Mouse (Mus musculus): ENCODE measurements around the gene Olfr373.

Olfr373 gene

GRCm38 (mm10) chr8:72133507-72133906, 50.5 kb downstream of the Olfr373 start:
- in situ Hi-C loops (cut with MboI, MseI), result no loop called here

GRCm38 (mm10) chr8:72134756-72135445, 51.9 kb downstream of the Olfr373 start, which contains the start of gene Tpm4:
Gene Tpm4 (plus strand): TSS chr8:72134975.
- in situ Hi-C loops (cut with MboI, MseI), result no loop called here

GRCm38 (mm10) chr8:72135446-72136301, 52.7 kb downstream of the Olfr373 start:
- in situ Hi-C loops (cut with MboI, MseI), result no loop called here

GRCm38 (mm10) chr8:72136302-72136978, 53.5 kb downstream of the Olfr373 start:
- in situ Hi-C loops (cut with MboI, MseI), result no loop called here

- in situ Hi-C loops (cut with MboI, MseI), result no loop called here
Observed at GRCm38 (mm10) chr8:72137431-72137830, 54.5 kb downstream of the Olfr373 start.

- in situ Hi-C loops (cut with MboI, MseI), result no loop called here
Observed at GRCm38 (mm10) chr8:72138456-72138855, 55.5 kb downstream of the Olfr373 start.

- in situ Hi-C loops (cut with MboI, MseI), result no loop called here
Observed at GRCm38 (mm10) chr8:72143256-72143824, 60.4 kb downstream of the Olfr373 start.

- in situ Hi-C loops (cut with MboI, MseI), result no loop called here
Observed at GRCm38 (mm10) chr8:72144345-72144975, 61.5 kb downstream of the Olfr373 start.

GRCm38 (mm10) chr8:72145511-72145910, 62.5 kb downstream of the Olfr373 start:
- in situ Hi-C loops (cut with MboI, MseI), result no loop called here

- in situ Hi-C loops (cut with MboI, MseI), result no loop called here
Observed at GRCm38 (mm10) chr8:72146056-72146455, 63.1 kb downstream of the Olfr373 start.

- in situ Hi-C loops (cut with MboI, MseI), result no loop called here
Observed at GRCm38 (mm10) chr8:72146556-72146955, 63.6 kb downstream of the Olfr373 start.

- in situ Hi-C loops (cut with MboI, MseI), result no loop called here
Observed at GRCm38 (mm10) chr8:72147266-72147665, 64.3 kb downstream of the Olfr373 start.

- in situ Hi-C loops (cut with MboI, MseI), result no loop called here
Observed at GRCm38 (mm10) chr8:72149056-72149455, 66.1 kb downstream of the Olfr373 start.

- in situ Hi-C loops (cut with MboI, MseI), result no loop called here
Observed at GRCm38 (mm10) chr8:72151418-72152078, 68.6 kb downstream of the Olfr373 start.
